Mouse (Mus musculus): ENCODE data around the gene Slx4ip. TPM values are rescaled to one million over a fixed set of nuclear protein-coding genes. Genes with fewer than 3 reads are reported as not detected.

The Slx4ip gene
- polyA plus RNA-seq, 1 experiment from 2014 or later: 7.4 TPM

DNA sequence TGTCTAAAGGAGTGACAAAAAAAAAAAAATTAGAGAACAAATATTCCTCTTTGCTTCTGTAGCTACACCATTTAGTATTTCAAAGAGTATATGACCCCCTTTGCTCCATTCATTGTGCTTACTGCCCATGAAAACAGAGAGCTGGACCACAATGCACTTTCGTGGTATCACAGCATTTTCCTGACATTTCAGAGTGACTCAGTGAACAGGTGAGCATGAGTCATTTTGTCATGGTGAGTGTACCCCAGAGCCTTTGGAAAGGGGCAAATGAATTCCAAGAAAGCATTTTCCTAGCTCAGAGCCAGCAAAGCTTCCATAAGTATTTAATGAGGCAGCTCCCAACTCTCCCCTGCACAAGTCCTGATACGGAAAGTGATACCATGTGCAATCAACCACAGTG, 153.1 kb downstream of the Slx4ip start:
- no peaks in the 10 kb centered on the region for H3K9me3 ChIP-seq (replicated peaks; ENCODE audit: control insufficient read depth, low read length)
- WGBS: 91% methylated on average over 2 of the region's 2 CpGs
- no peak for ATAC-seq (replicated peaks; ENCODE audit: insufficient number of reproducible peaks, low FRiP score, low TSS enrichment, low read depth)
- H3K36me3 ChIP-seq (replicated peaks; ENCODE audit: control insufficient read depth, insufficient read depth, low read depth, low read length): no peaks in the 10 kb centered on the region; the same call in 1 of the 2 replicates
- H3K4me3 ChIP-seq (ENCODE audit: low read depth, low read length): no peak overlapping the region
- no peaks in the 10 kb centered on the region for H3K4me1 ChIP-seq (ENCODE audit: control insufficient read depth, insufficient read depth, low read length)
- no peak overlapping the region for H3K9ac ChIP-seq (replicated peaks; ENCODE audit: low read length)
- no peak for DNase-seq (ENCODE audit: low spot score)
- no peak overlapping the region for H3K4me2 ChIP-seq (ENCODE audit: low read depth, low read length)
- H3K27me3 ChIP-seq (ENCODE audit: control insufficient read depth, insufficient read depth, low read length): no peaks in the 10 kb centered on the region
- H3K27ac ChIP-seq (replicated peaks; ENCODE audit: low read depth, low read length): no peak overlapping the region

DNA sequence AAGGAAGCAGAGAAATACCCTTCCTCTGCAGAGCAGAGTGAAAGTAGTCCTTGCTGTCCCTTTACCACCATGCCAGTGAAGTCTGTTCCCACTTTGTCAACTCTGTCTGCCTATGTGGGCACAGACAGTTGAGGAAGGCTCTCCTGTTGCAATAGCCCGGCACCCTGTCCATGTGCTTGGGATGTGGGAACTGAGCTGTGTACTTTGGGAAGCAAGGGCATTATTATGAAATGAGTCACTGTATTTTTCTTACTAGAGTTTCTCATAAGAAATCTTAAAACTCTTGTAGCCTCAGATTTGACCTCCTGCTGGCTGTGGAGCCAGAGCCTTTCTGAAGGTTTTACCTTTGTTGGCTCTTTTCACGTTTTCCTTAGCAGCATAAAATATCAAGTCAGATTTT, 158.3 kb downstream of the Slx4ip start:
- Histone ChIP-seq H3K4me3 (ENCODE audit: low read depth, low read length) (no peak overlapping the region), H3K36me3 (replicated peaks; ENCODE audit: control insufficient read depth, insufficient read depth, low read depth, low read length) (no peaks in the 10 kb centered on the region), H3K27ac (replicated peaks; ENCODE audit: low read depth, low read length) (no peak overlapping the region), H3K9ac (replicated peaks; ENCODE audit: low read length) (no peak overlapping the region), H3K4me2 (ENCODE audit: low read depth, low read length) (no peak overlapping the region), H3K9me3 (replicated peaks; ENCODE audit: control insufficient read depth, low read length) (no peaks in the 10 kb centered on the region), H3K4me1 (ENCODE audit: control insufficient read depth, insufficient read depth, low read length) (no peaks in the 10 kb centered on the region), H3K27me3 (ENCODE audit: control insufficient read depth, insufficient read depth, low read length) (no peaks in the 10 kb centered on the region)
- 67% methylated on average over 2 of the region's 2 CpGs for WGBS
- no peak for DNase-seq (ENCODE audit: low spot score)
- no peak for ATAC-seq (replicated peaks; ENCODE audit: insufficient number of reproducible peaks, low FRiP score, low TSS enrichment, low read depth)

DNA sequence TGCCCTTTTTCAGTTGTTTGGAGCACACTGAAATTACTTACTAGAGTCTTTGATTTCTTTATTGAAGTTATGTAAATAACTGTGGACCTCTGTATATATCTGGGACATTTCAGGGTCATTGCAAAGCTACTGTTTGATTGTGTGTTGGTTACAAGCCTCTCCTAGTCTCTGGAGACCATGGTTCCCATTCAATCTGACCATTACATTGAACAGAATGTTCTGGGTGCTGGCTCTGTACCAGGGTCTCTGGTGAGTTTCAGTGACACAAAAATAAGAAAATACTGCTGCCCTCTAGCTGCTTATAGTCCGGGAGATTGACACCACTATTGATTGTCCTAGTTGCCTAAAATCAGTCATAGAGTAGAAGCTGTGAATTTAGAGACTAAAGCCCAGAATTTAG, 158.9 kb downstream of the Slx4ip start:
- Histone ChIP-seq H3K9me3 (replicated peaks; ENCODE audit: control insufficient read depth, low read length) (no peaks in the 10 kb centered on the region), H3K36me3 (replicated peaks; ENCODE audit: control insufficient read depth, insufficient read depth, low read depth, low read length) (no peaks in the 10 kb centered on the region), H3K27me3 (ENCODE audit: control insufficient read depth, insufficient read depth, low read length) (no peaks in the 10 kb centered on the region), H3K4me2 (ENCODE audit: low read depth, low read length) (no peak overlapping the region), H3K9ac (replicated peaks; ENCODE audit: low read length) (no peak overlapping the region), H3K4me1 (ENCODE audit: control insufficient read depth, insufficient read depth, low read length) (no peaks in the 10 kb centered on the region), H3K27ac (replicated peaks; ENCODE audit: low read depth, low read length) (no peak overlapping the region), H3K4me3 (ENCODE audit: low read depth, low read length) (no peak overlapping the region)
- DNase-seq (ENCODE audit: low spot score) (no peak), ATAC-seq (replicated peaks; ENCODE audit: insufficient number of reproducible peaks, low FRiP score, low TSS enrichment, low read depth) (no peak)
- WGBS: 77% methylated on average over 1 of the region's 1 CpGs

DNA sequence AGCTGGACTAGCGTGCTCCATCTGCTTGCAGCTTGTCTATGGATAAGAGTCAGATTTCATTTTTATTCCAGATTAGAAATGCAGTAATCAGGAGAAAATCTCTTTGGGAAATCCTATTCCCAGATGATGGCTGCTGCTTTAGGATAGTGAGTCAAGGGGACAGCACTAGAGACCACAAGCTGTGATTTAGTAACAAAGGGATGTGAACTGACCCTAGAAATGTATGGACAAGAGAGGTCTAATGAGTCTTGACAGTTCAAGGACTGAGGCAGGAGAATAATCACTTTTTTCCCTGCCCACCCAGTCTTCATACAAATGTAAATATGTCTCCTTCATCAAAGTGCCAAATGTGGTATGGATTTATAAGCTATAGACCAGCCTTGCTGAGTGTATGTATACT, 172.8 kb downstream of the Slx4ip start:
- WGBS: 66% methylated on average over 1 of the region's 1 CpGs

DNA sequence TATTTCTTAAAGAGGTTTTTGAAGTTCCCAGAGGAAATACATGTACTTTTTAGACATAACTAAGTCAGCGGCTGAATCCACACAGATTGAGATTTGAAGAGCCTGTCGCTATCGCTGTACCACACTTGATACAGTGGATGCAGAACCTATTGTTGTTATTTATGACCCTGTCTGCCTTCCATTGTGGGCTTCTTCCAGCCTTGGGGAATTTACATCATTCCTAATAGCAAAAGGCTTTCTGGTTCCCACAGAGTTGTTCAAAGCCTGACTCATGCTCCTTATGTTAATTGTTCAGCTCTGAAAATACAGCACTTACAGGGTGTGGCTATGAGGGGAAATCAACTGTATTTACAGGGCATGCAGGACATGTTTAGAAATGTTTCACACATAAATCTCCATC, 173.5 kb downstream of the Slx4ip start:
- no peak overlapping the region for H3K4me2 ChIP-seq (ENCODE audit: low read depth, low read length)
- no peaks in the 10 kb centered on the region for H3K9me3 ChIP-seq (replicated peaks; ENCODE audit: control insufficient read depth, low read length)
- H3K36me3 ChIP-seq (replicated peaks; ENCODE audit: control insufficient read depth, insufficient read depth, low read depth, low read length): no peaks in the 10 kb centered on the region
- H3K27me3 ChIP-seq (ENCODE audit: control insufficient read depth, insufficient read depth, low read length): no peaks in the 10 kb centered on the region
- no peaks in the 10 kb centered on the region for H3K4me1 ChIP-seq (ENCODE audit: control insufficient read depth, insufficient read depth, low read length)
- DNase-seq (ENCODE audit: low spot score) (no peak), ATAC-seq (replicated peaks; ENCODE audit: insufficient number of reproducible peaks, low FRiP score, low TSS enrichment, low read depth) (no peak)
- H3K9ac ChIP-seq (replicated peaks; ENCODE audit: low read length): no peak overlapping the region
- 83% methylated on average over 3 of the region's 3 CpGs for WGBS
- H3K27ac ChIP-seq (replicated peaks; ENCODE audit: low read depth, low read length): no peak overlapping the region
- H3K4me3 ChIP-seq (ENCODE audit: low read depth, low read length): no peak overlapping the region

More for the DNA sequence above, 172.8 kb downstream of the Slx4ip start:
- H3K9me3 ChIP-seq (replicated peaks; ENCODE audit: control insufficient read depth, low read length): no peaks in the 10 kb centered on the region
- no peak overlapping the region for H3K4me3 ChIP-seq (ENCODE audit: low read depth, low read length)
- ATAC-seq (replicated peaks; ENCODE audit: insufficient number of reproducible peaks, low FRiP score, low TSS enrichment, low read depth): 0 out of 2 replicates have a peak, but pooled peaks have one; percentile 41
- H3K4me2 ChIP-seq (ENCODE audit: low read depth, low read length): no peak overlapping the region
- DNase-seq (ENCODE audit: low spot score): no peak
- no peaks in the 10 kb centered on the region for H3K4me1 ChIP-seq (ENCODE audit: control insufficient read depth, insufficient read depth, low read length)
- H3K36me3 ChIP-seq (replicated peaks; ENCODE audit: control insufficient read depth, insufficient read depth, low read depth, low read length): no peaks in the 10 kb centered on the region
- H3K27ac ChIP-seq (replicated peaks; ENCODE audit: low read depth, low read length): no peak overlapping the region
- no peak overlapping the region for H3K9ac ChIP-seq (replicated peaks; ENCODE audit: low read length)
- H3K27me3 ChIP-seq (ENCODE audit: control insufficient read depth, insufficient read depth, low read length): no peaks in the 10 kb centered on the region

DNA sequence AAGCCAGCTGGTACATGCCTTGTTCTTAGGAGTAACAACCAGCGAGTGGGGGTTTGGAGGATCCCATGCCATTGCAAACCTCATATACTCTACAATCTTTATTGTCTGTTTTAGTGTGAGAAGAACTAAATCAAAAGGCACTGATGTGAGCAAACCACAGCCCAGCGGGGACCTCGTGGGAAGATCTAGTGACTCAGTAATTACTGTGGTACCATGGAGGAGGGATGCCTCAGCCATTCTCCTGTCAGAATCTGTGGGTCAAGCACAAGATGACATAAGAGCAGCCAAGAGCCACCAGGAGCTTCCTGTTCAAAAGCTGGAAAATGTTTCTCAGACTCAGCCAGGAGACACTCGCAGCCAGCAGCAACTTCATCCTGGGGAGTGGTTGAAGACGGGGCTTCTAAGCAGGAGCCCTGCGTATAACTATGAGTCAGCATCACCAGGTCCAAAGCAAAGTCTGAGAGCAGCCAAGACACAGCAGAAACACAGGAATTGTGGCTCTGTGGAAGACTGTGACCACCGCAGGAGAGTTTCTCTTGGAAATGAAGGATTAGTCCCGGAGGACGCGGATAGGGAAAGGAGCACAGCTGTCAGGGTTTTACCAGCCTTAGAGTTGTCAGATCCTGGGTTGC, 176.6 kb downstream of the Slx4ip start:
- no peak for DNase-seq (ENCODE audit: low spot score)
- no peaks in the 10 kb centered on the region for H3K4me1 ChIP-seq (ENCODE audit: control insufficient read depth, insufficient read depth, low read length)
- 83% methylated on average over 10 of the region's 10 CpGs for WGBS

DNA sequence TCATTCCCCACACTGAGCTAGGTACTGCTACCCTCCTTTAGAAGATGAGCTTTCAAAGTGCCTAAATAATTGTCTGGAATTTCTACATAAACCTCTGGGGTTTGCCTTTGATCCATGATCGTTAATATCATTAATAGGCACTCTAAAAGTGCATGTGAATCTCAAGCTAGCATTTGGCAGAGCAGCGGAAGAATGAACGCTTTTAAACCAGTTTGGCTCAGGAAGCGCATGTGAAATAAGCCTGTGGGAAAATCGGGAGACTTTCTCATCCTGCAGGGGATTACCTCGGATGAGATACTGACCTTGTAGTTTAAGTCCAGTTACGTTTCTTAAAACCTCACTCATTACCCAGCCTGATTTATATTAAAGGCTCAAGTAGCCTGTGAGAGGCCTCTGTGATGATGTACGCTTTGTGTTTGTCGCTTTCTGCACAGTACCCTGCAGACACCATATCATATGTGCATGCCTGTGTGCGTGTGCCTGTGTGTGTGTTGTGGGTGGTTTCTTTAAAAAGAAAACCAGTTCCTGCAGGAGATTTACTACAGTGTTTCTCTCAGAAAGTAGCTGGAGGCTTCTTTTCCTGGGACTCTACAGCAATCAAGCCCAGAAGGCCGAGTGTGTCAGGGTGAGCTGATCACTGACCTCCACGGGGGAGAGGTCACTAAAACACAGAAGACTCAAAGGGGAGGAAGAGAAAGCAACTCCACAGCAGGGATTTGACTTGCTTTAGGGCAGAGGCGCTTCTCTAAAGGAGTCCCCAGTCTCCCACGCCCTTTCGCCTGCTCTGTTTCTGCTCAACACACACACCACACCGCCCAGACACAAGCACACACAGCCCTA, 182.7 kb downstream of the Slx4ip start:
- no peak overlapping the region for H3K9ac ChIP-seq (replicated peaks; ENCODE audit: low read length)
- no peak overlapping the region for H3K4me3 ChIP-seq (ENCODE audit: low read depth, low read length)
- no peaks in the 10 kb centered on the region for H3K27me3 ChIP-seq (ENCODE audit: control insufficient read depth, insufficient read depth, low read length)
- no peaks in the 10 kb centered on the region for H3K9me3 ChIP-seq (replicated peaks; ENCODE audit: control insufficient read depth, low read length)
- WGBS: 25% methylated on average over 16 of the region's 16 CpGs
- H3K4me1 ChIP-seq (ENCODE audit: control insufficient read depth, insufficient read depth, low read length): peaks cover 3% of the 10 kb centered on the region; the same call in 1 of the 2 replicates
- H3K4me2 ChIP-seq (ENCODE audit: low read depth, low read length): no peak overlapping the region
- no peak overlapping the region for H3K27ac ChIP-seq (replicated peaks; ENCODE audit: low read depth, low read length)
- ATAC-seq (replicated peaks; ENCODE audit: insufficient number of reproducible peaks, low FRiP score, low TSS enrichment, low read depth) (peak; percentile 58; the same call in 1 of the 2 replicates), DNase-seq (ENCODE audit: low spot score) (no peak)
- H3K36me3 ChIP-seq (replicated peaks; ENCODE audit: control insufficient read depth, insufficient read depth, low read depth, low read length): no peaks in the 10 kb centered on the region

More for the DNA sequence above, 176.6 kb downstream of the Slx4ip start:
- no peak for ATAC-seq (replicated peaks; ENCODE audit: insufficient number of reproducible peaks, low FRiP score, low TSS enrichment, low read depth)
- no peak overlapping the region for H3K27ac ChIP-seq (replicated peaks; ENCODE audit: low read depth, low read length)
- no peak overlapping the region for H3K4me3 ChIP-seq (ENCODE audit: low read depth, low read length)
- no peaks in the 10 kb centered on the region for H3K27me3 ChIP-seq (ENCODE audit: control insufficient read depth, insufficient read depth, low read length)
- H3K9ac ChIP-seq (replicated peaks; ENCODE audit: low read length): no peak overlapping the region
- H3K9me3 ChIP-seq (replicated peaks; ENCODE audit: control insufficient read depth, low read length): no peaks in the 10 kb centered on the region
- no peak overlapping the region for H3K4me2 ChIP-seq (ENCODE audit: low read depth, low read length)
- no peaks in the 10 kb centered on the region for H3K36me3 ChIP-seq (replicated peaks; ENCODE audit: control insufficient read depth, insufficient read depth, low read depth, low read length)

DNA sequence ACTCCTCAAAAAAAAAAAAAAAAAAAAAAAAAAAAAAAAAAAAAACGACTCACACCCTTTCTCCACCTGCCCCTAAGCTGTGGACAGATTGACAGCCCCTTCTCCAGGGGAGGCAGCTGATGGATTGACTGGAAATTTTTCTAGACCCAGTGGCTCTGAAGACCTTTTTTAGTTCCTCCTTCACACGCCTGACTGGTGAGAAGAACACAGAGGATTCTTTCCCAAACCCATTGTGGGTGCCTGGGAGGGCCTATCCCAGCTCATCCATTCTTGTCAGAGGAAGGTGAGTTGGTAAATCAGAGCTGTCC, 183.2 kb downstream of the Slx4ip start:
- Histone ChIP-seq H3K9me3 (replicated peaks; ENCODE audit: control insufficient read depth, low read length) (no peaks in the 10 kb centered on the region), H3K9ac (replicated peaks; ENCODE audit: low read length) (no peak overlapping the region), H3K4me2 (ENCODE audit: low read depth, low read length) (no peak overlapping the region), H3K27ac (replicated peaks; ENCODE audit: low read depth, low read length) (no peak overlapping the region), H3K4me1 (ENCODE audit: control insufficient read depth, insufficient read depth, low read length) (peaks cover 3% of the 10 kb centered on the region; the same call in 1 of the 2 replicates), H3K4me3 (ENCODE audit: low read depth, low read length) (no peak overlapping the region), H3K27me3 (ENCODE audit: control insufficient read depth, insufficient read depth, low read length) (no peaks in the 10 kb centered on the region), H3K36me3 (replicated peaks; ENCODE audit: control insufficient read depth, insufficient read depth, low read depth, low read length) (no peaks in the 10 kb centered on the region)
- DNase-seq (ENCODE audit: low spot score) (no peak), ATAC-seq (replicated peaks; ENCODE audit: insufficient number of reproducible peaks, low FRiP score, low TSS enrichment, low read depth) (no peak)
- WGBS: 18% methylated on average over 2 of the region's 2 CpGs
